Mouse (Mus musculus) layer of hippocampus, adult 2 months (tissue): ENCODE data around the gene Prkaa1. TPM values are rescaled to one million over a fixed set of nuclear protein-coding genes. Genes with fewer than 3 reads are reported as not detected.
"Not testable (repeated sequence)": the region's sequence is repeated elsewhere in the genome, so short reads cannot be mapped to it uniquely, and the experiment has no call there.

Experiments used
- DNase-seq, 2 experiments: peaks; one replicate each; pipeline ENCODE4 v3.0.0; 2022; ENCODE audit warnings: low spot score in 2 of 2
- H3K27ac ChIP-seq: fragments of 200-600 bp; 2 replicates; pipeline ENCODE4 v1.8.1; 2022
- H3K4me3 ChIP-seq: fragments of 200-600 bp; 2 replicates; pipeline ENCODE4 v1.8.1; 2022; ENCODE audit warnings: mild to moderate bottlenecking
- CTCF ChIP-seq: fragments of 200-600 bp; conservative IDR thresholded peaks from 2 replicates; pipeline ENCODE4 v1.8.1; 2022; ENCODE audit warnings: antibody characterized with exemption, mild to moderate bottlenecking, moderate library complexity
- total RNA-seq, 2 experiments: library from RNA; stranded (reverse); gene quantifications; 2 replicates each; pipeline ENCODE4 v1.2.3; 2021

Gene Prkaa1
- total RNA-seq, 2 experiments from 2014 or later = 24.3 to 24.8 TPM

GRCm38 (mm10) chr15:5117031-5117601 lies 26.5 kb upstream of the Prkaa1 start:
- DNase-seq = no peak
- no peak for TF ChIP-seq CTCF
- H3K4me3 ChIP-seq = peak overlapping the region; percentile 94

GRCm38 (mm10) chr15:5118626-5119025 lies 25.0 kb upstream of the Prkaa1 start:
- no peak for TF ChIP-seq CTCF
- H3K4me3 ChIP-seq = no peak overlapping the region
- DNase-seq = no peak
- H3K27ac ChIP-seq = no peak overlapping the region

More at GRCm38 (mm10) chr15:5117031-5117601, 26.5 kb upstream of the Prkaa1 start:
- H3K27ac ChIP-seq = peak overlapping the region; percentile 89

DNA sequence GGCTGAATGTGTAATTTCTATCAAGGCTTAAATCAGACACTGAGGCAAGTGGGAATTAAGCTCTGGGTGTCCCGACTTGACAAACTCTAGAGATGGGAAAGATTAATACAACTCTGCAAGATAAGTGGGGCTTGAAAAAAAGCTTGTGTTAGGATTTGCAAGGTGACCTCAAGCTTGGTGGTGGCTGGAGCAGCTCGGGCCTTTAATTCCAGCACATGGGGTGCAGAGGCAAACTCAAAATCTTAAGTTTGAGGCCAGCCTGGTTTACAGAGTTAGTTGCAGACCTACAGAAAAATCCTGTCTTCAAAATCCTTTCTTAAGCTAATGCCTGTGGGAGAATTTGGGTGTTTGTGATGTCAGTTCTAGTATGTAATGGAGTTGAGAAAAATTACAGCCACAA lies 24.5 kb upstream of the Prkaa1 start:
- no peak for TF ChIP-seq CTCF
- no peak overlapping the region for H3K4me3 ChIP-seq
- H3K27ac ChIP-seq = no peak overlapping the region
- no peak for DNase-seq

DNA sequence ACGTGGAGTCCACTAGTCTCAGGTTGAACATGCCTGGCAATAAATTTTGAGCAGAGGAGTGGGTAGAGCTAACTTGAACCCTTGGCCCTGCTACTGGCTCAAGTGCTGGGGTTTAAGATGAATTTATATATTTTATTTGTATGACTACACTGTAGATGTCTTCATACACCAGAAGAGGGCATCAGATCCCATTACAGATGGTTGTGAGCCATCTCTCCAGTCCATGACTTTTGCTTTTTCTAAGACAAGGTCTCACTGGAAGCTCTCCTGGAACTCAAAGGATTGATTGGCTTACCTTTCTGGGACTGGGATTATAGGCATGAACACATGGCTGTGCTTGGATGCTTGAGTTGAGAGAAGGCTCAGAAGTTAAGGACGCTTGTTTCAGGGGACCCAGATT lies 24.0 kb upstream of the Prkaa1 start:
- DNase-seq = no peak
- no peak overlapping the region for H3K27ac ChIP-seq
- TF ChIP-seq CTCF = peak; percentile 68
- no peak overlapping the region for H3K4me3 ChIP-seq

DNA sequence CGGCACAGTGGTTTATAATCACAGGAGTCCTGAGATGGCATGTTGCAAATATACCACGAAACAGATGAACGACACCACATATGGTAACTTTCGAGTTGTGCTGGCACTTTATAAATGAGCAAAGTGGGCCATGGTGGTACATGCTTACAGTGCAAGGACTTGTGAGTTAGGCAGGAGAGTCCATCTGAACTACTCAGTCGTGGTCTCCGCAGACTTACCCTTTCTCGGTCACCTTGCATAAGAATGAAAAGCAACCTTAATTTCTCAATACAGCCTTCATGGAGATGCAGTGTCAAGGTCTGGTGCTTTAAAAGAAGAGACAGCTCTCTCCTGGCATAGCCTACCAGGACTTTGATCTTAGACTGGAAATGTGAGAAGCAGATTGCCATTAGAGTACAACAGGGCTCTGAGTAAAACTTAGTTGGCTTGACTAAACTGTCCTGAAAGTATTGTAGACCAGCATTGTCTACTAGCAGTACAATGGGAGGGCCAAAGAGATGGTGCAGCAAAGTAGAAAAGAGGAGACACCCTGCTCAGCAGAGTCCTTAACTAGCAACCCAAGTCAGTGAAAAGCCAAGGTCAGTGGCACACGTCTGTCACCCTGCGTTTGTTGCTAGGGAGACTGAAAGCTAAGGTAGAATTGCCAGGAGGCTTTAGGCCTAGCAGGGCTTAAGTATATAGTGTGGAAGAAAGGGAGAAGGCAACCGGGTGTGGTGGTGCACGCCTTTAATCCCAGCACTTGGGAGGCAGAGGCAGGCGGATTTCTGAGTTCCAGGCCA lies 21.9 kb upstream of the Prkaa1 start:
- Histone ChIP-seq H3K27ac (no peak overlapping the region), H3K4me3 (no peak overlapping the region)

DNA sequence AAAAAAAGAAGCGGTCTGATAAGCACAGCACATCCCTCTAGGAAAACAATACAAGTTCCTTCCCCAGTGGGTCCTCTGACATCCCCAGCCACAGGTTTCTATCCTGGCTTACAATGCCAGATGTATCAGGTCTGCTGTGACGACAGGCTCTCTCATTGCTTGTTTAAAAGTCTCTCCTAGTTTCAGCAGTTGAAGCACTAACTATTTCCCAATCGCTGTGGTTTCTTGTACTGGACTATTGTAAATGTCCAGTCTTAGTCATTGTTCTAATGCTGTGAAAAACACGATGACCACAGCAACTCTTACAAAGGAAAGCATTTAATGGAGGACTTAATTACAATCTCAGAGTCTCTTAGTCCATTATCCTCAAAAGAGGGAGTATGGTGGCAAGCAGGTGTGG lies 17.2 kb upstream of the Prkaa1 start:
- Histone ChIP-seq H3K27ac (no peak overlapping the region), H3K4me3 (no peak overlapping the region)
- TF ChIP-seq CTCF = no peak
- DNase-seq = no peak

More for the DNA sequence above, 21.9 kb upstream of the Prkaa1 start:
- DNase-seq = no peak
- TF ChIP-seq CTCF = no peak

- no peak for TF ChIP-seq CTCF
- Histone ChIP-seq H3K27ac (no peak overlapping the region), H3K4me3 (no peak overlapping the region)
- no peak for DNase-seq
Observed at GRCm38 (mm10) chr15:5127487-5127886, 16.2 kb upstream of the Prkaa1 start.

DNA sequence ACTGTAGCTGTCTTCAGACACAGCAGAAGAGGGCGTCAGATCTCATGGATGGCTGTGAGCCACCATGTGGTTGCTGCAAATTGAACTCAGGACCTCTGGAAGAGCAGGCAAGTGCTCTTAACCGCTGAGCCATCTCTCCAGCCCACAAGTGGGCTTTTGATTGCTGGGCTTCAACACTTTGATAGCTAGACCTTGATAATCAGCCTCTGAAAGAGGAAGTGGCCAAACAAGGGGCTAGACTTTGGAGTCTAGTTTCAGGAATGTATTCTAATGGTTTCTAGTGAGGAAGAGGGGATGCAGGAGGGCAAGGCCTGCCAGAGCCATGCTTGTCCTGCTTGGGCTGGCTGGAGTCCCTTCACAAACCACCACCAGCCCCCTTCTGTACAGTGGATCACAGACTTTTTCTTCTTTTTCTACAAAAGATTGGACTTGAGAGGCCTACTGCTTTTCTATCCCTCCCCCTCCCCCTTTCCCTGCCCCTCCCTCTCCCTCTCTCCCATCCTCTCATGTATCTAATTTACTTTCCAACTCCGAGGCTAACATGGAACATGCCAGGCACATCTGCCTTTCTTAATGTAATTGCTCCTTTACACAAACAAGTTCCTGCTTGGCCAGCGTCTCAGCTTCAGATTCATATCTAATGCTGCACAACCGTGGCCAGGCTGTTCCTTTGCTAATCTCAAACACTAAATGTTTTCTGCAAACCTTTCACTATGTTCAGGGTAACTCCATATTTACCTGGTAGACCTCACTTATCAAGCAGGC lies 15.3 kb upstream of the Prkaa1 start:
- Histone ChIP-seq H3K27ac (no peak overlapping the region), H3K4me3 (no peak overlapping the region)
- no peak for DNase-seq
- TF ChIP-seq CTCF = no peak

GRCm38 (mm10) chr15:5129111-5129805 lies 14.4 kb upstream of the Prkaa1 start:
- H3K27ac ChIP-seq = no peak overlapping the region
- no peak for TF ChIP-seq CTCF
- no peak for DNase-seq
- H3K4me3 ChIP-seq = no peak overlapping the region

GRCm38 (mm10) chr15:5130887-5131668 lies 12.6 kb upstream of the Prkaa1 start:
- H3K4me3 ChIP-seq, H3K27ac ChIP-seq, DNase-seq: not testable (repeated sequence)

GRCm38 (mm10) chr15:5133301-5133700 lies 10.4 kb upstream of the Prkaa1 start:
- DNase-seq = no peak
- no peak overlapping the region for H3K4me3 ChIP-seq
- no peak overlapping the region for H3K27ac ChIP-seq
- TF ChIP-seq CTCF = no peak

DNA sequence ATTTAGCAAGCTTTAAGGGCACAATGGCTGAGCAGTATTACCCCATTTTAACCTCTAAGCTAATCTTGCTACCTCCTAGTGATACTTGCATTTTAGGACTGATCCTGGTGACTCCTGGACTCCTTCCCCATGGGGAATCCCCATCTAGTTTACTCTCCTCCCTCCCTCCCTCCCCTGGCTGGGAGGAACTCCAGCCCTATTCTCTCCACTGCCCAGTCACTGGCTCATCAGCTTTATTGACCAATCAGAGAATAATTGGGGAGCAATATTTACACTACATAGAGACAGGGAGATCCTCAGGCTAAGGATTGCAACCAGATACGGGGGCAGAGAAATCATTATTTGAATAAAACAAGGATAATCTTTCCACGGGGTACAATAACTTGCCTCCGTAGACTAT lies 9.5 kb upstream of the Prkaa1 start:
- Histone ChIP-seq H3K27ac (no peak overlapping the region), H3K4me3 (no peak overlapping the region)
- no peak for TF ChIP-seq CTCF
- DNase-seq = no peak
